ENCODE assay signal across 8 mouse cellular contexts in the genomic region with DNA sequence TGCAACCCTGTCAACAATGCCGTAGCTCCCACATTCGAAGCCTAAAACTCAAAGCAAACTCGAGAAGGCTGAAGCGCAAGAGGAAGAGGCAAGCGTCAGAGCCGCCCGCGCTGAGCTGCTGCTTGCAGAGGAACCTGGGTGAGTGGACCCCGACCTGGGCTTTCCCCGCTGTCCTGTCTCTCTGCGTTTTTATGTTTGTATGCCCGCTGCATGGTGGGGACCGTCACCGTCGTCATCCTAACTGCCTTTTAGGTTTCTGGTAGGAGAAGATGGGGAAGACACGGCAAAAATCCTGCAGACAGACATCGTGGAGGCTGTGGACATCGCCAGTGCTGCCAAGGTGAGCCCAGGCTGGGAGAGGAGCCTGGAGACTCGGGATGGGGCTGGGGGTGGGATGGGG. TPM values are rescaled to one million over a fixed set of nuclear protein-coding genes. Genes with fewer than 3 reads are reported as not detected.
DNase-seq lines count a peak whose midpoint lies in the region; ATAC-seq lines count a peak whose summit lies in the region.

No protein-coding gene starts in this region.

- peaks cover 25% of the 10 kb centered on the region for H3K4me1 ChIP-seq in kidney, embryonic 15.5 days
- peaks cover 7% of the 10 kb centered on the region for H3K4me1 ChIP-seq in brown adipose tissue, adult 24 weeks (ENCODE audit: control insufficient read depth, insufficient read depth, insufficient read length, low read length)
- peaks cover 25% of the 10 kb centered on the region for H3K4me1 ChIP-seq in hindbrain, embryonic 13.5 days (replicated peaks)
- H3K4me1 ChIP-seq in midbrain, embryonic 12.5 days = peaks cover 24% of the 10 kb centered on the region

- H3K9ac ChIP-seq in kidney, embryonic 15.5 days = peak overlapping the region; percentile 86
- peak overlapping the region; percentile 85 for H3K9ac ChIP-seq in hindbrain, embryonic 13.5 days
- peak overlapping the region; percentile 79 for H3K9ac ChIP-seq in midbrain, embryonic 12.5 days (replicated peaks)

- H3K27me3 ChIP-seq in kidney, embryonic 15.5 days = no peaks in the 10 kb centered on the region
- no peaks in the 10 kb centered on the region for H3K27me3 ChIP-seq in hindbrain, embryonic 13.5 days
- no peaks in the 10 kb centered on the region for H3K27me3 ChIP-seq in midbrain, embryonic 12.5 days

- peak overlapping the region; percentile 90 for H3K4me3 ChIP-seq in kidney, embryonic 15.5 days (replicated peaks)
- peak overlapping the region; percentile 97 for H3K4me3 ChIP-seq in brown adipose tissue, adult 24 weeks (ENCODE audit: insufficient read depth, low read depth, low read length)
- peak overlapping the region; percentile 88 for H3K4me3 ChIP-seq in hindbrain, embryonic 13.5 days
- H3K4me3 ChIP-seq in midbrain, embryonic 12.5 days = peak overlapping the region; percentile 91

- H3K27ac ChIP-seq in kidney, embryonic 15.5 days = no peak overlapping the region
- no peak overlapping the region for H3K27ac ChIP-seq in brown adipose tissue, adult 24 weeks (replicated peaks; ENCODE audit: low read depth, low read length)
- H3K27ac ChIP-seq in hindbrain, embryonic 13.5 days = no peak overlapping the region
- no peak overlapping the region for H3K27ac ChIP-seq in midbrain, embryonic 12.5 days (replicated peaks)

- no peak for ATAC-seq in kidney, embryonic 15.5 days (replicated peaks; ENCODE audit: low FRiP score)
- ATAC-seq in hindbrain, embryonic 13.5 days (ENCODE audit: low FRiP score) = no peak
- no peak for ATAC-seq in midbrain, embryonic 12.5 days (ENCODE audit: low FRiP score, low read depth)

- WGBS in kidney, embryonic 15.5 days = 60% methylated on average over 19 of the region's 19 CpGs
- 57% methylated on average over 19 of the region's 19 CpGs for WGBS in hindbrain, embryonic 13.5 days
- 65% methylated on average over 19 of the region's 19 CpGs for WGBS in midbrain, embryonic 12.5 days

- no peaks in the 10 kb centered on the region for H3K9me3 ChIP-seq in kidney, embryonic 15.5 days (replicated peaks)
- no peaks in the 10 kb centered on the region for H3K9me3 ChIP-seq in hindbrain, embryonic 13.5 days
- no peaks in the 10 kb centered on the region for H3K9me3 ChIP-seq in midbrain, embryonic 12.5 days

- peaks cover 68% of the 10 kb centered on the region for H3K36me3 ChIP-seq in kidney, embryonic 15.5 days
- H3K36me3 ChIP-seq in hindbrain, embryonic 13.5 days = peaks cover 57% of the 10 kb centered on the region
- H3K36me3 ChIP-seq in midbrain, embryonic 12.5 days = peaks cover 60% of the 10 kb centered on the region

- peak overlapping the region; percentile 94 for H3K4me2 ChIP-seq in kidney, embryonic 15.5 days
- peak overlapping the region; percentile 94 for H3K4me2 ChIP-seq in hindbrain, embryonic 13.5 days
- H3K4me2 ChIP-seq in midbrain, embryonic 12.5 days (replicated peaks) = peak overlapping the region; percentile 99

- DNase-seq in kidney, postnatal 14 days = no peak
- DNase-seq in c-Kit-positive CD71-positive TER-119-positive erythroid progenitor cells, embryonic 14.5 days (ENCODE audit: low spot score) = no peak
- no peak for DNase-seq in spleen, adult 12 weeks (ENCODE audit: low spot score)
- no peak for DNase-seq in layer of hippocampus, adult 11-12 months (ENCODE audit: low spot score)

RNA-seq across cellular contexts. Expression of gene Wdr46, which starts 0.9 kb away (rescaled TPM):
- 41.8 and 44.0 TPM in 2 replicates for polyA plus RNA-seq in kidney, embryonic 15.5 days (2015; fragmentation: Nextera tagmentation; extraction: Ambion mirVana)
- polyA plus RNA-seq in brown adipose tissue, adult 24 weeks (2012; ENCODE audit: insufficient read depth, insufficient read length, missing spikeins) = 6.6 and 10.1 TPM in 2 replicates
- polyA plus RNA-seq in hindbrain, embryonic 13.5 days (2015; fragmentation: Nextera tagmentation; extraction: Ambion mirVana) = 24.3 and 25.2 TPM in 2 replicates
- polyA plus RNA-seq in midbrain, embryonic 12.5 days (2016; fragmentation: Nextera tagmentation; extraction: Ambion mirVana) = 37.5 and 37.7 TPM in 2 replicates

RNA-seq across cellular contexts. Expression of gene Pfdn6, which starts 1.2 kb away (rescaled TPM):
- polyA plus RNA-seq in kidney, embryonic 15.5 days (2015; fragmentation: Nextera tagmentation; extraction: Ambion mirVana) = 171 and 183 TPM in 2 replicates
- polyA plus RNA-seq in brown adipose tissue, adult 24 weeks (2012; ENCODE audit: insufficient read depth, insufficient read length, missing spikeins) = 83.2 and 131 TPM in 2 replicates
- polyA plus RNA-seq in hindbrain, embryonic 13.5 days (2015; fragmentation: Nextera tagmentation; extraction: Ambion mirVana) = 186 and 199 TPM in 2 replicates
- 188 and 203 TPM in 2 replicates for polyA plus RNA-seq in midbrain, embryonic 12.5 days (2016; fragmentation: Nextera tagmentation; extraction: Ambion mirVana)

RNA-seq across cellular contexts. Expression of gene B3galt4, which starts 9.9 kb away (rescaled TPM):
- 5.1 and 5.6 TPM in 2 replicates for polyA plus RNA-seq in kidney, embryonic 15.5 days (2015; fragmentation: Nextera tagmentation; extraction: Ambion mirVana)
- polyA plus RNA-seq in brown adipose tissue, adult 24 weeks (2012; ENCODE audit: insufficient read depth, insufficient read length, missing spikeins) = 2.2 and 2.4 TPM in 2 replicates
- polyA plus RNA-seq in hindbrain, embryonic 13.5 days (2015; fragmentation: Nextera tagmentation; extraction: Ambion mirVana) = 12.2 TPM in 2 replicates
- 8.1 and 8.7 TPM in 2 replicates for polyA plus RNA-seq in midbrain, embryonic 12.5 days (2016; fragmentation: Nextera tagmentation; extraction: Ambion mirVana)

RNA-seq across cellular contexts. Expression of gene Rgl2, which starts 12.0 kb away (rescaled TPM):
- polyA plus RNA-seq in kidney, embryonic 15.5 days (2015; fragmentation: Nextera tagmentation; extraction: Ambion mirVana) = 30.7 and 34.5 TPM in 2 replicates
- polyA plus RNA-seq in brown adipose tissue, adult 24 weeks (2012; ENCODE audit: insufficient read depth, insufficient read length, missing spikeins) = 16.4 and 20.2 TPM in 2 replicates
- polyA plus RNA-seq in hindbrain, embryonic 13.5 days (2015; fragmentation: Nextera tagmentation; extraction: Ambion mirVana) = 56.7 and 56.9 TPM in 2 replicates
- 69.9 and 74.3 TPM in 2 replicates for polyA plus RNA-seq in midbrain, embryonic 12.5 days (2016; fragmentation: Nextera tagmentation; extraction: Ambion mirVana)

RNA-seq across cellular contexts. Expression of gene Vps52, which starts 14.2 kb away (rescaled TPM):
- polyA plus RNA-seq in kidney, embryonic 15.5 days (2015; fragmentation: Nextera tagmentation; extraction: Ambion mirVana) = 48.0 and 53.5 TPM in 2 replicates
- 23.9 and 29.3 TPM in 2 replicates for polyA plus RNA-seq in brown adipose tissue, adult 24 weeks (2012; ENCODE audit: insufficient read depth, insufficient read length, missing spikeins)
- polyA plus RNA-seq in hindbrain, embryonic 13.5 days (2015; fragmentation: Nextera tagmentation; extraction: Ambion mirVana) = 69.6 and 69.9 TPM in 2 replicates
- 67.0 and 70.9 TPM in 2 replicates for polyA plus RNA-seq in midbrain, embryonic 12.5 days (2016; fragmentation: Nextera tagmentation; extraction: Ambion mirVana)
